29 mouse cellular contexts compared by ENCODE assay signal in the genomic region with DNA sequence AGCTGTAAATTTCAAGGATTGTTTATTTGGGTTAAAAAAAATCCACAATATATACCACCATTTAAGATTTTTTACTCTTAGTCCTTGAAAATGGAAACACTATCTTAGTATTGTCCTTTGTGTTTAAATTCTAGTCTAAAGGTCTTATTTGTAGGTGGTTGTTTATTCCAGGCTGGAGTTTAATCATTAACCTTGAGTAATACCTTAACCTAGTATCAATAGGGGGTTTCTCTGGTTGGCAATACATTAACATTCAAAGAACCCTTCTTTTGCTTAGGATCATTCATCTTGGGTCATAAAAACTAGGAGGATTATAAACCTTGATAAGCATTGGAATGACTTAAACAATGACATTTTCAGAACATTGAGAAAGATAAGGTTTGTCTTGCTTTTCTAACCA. TPM values are rescaled to one million over a fixed set of nuclear protein-coding genes. Genes with fewer than 3 reads are reported as not detected.
DNase-seq lines count a peak whose midpoint lies in the region; ATAC-seq and TF ChIP-seq lines count a peak whose summit lies in the region.
"Had no signal": no experiment of that assay in that cellular context is flagged by ENCODE, and none has a peak within 500 bp of the region (broad histone marks: within the 10 kb centered on the region; RNA-seq: fewer than 3 reads in every experiment).

No protein-coding gene starts in this region.

- no peak for TF ChIP-seq POLR2A in kidney, adult 2 months (IDR thresholded peaks at IDR 0.05; ENCODE audit: low read depth, low read length)
- TF ChIP-seq POLR2A in liver, adult 2 months (IDR thresholded peaks at IDR 0.05; ENCODE audit: extremely low read depth, insufficient read depth, low read length) = no peak

- no peak overlapping the region for H3K9ac ChIP-seq in liver, adult 2 months (ENCODE audit: low read depth, low read length)
- no peak overlapping the region for H3K9ac ChIP-seq in liver, embryonic 12.5 days
- no peak overlapping the region for H3K9ac ChIP-seq in liver, postnatal 0 days (replicated peaks)
- H3K9ac ChIP-seq in intestine, postnatal 0 days (ENCODE audit: low read depth, low read length) = no peak overlapping the region
- H3K9ac ChIP-seq: embryonic facial prominence, embryonic 13.5 days; embryonic facial prominence, embryonic 15.5 days; forebrain, embryonic 12.5 days had no signal

- no peak for TF ChIP-seq CTCF in kidney, adult 2 months (conservative IDR thresholded peaks at IDR 0.05; ENCODE audit: insufficient read depth, insufficient read length, low read depth, low read length)
- no peak for TF ChIP-seq CTCF in liver, adult 2 months (IDR thresholded peaks at IDR 0.05; ENCODE audit: low read depth, low read length)
- no peak for TF ChIP-seq CTCF in liver, postnatal 0 days (IDR thresholded peaks at IDR 0.05; ENCODE audit: low read depth)
- TF ChIP-seq CTCF in intestine, postnatal 0 days (IDR thresholded peaks at IDR 0.05; ENCODE audit: low read depth) = no peak

- no peaks in the 10 kb centered on the region for H3K4me1 ChIP-seq in kidney, adult 2 months (ENCODE audit: control insufficient read depth, insufficient read depth, low read length)
- H3K4me1 ChIP-seq in liver, adult 2 months (ENCODE audit: control insufficient read depth, insufficient read depth, low read length) = peaks cover 2% of the 10 kb centered on the region
- no peaks in the 10 kb centered on the region for H3K4me1 ChIP-seq in liver, embryonic 12.5 days
- no peaks in the 10 kb centered on the region for H3K4me1 ChIP-seq in liver, postnatal 0 days (ENCODE audit: insufficient read depth)
- H3K4me1 ChIP-seq in intestine, postnatal 0 days (replicated peaks; ENCODE audit: control insufficient read depth, insufficient read depth, low read length) = no peaks in the 10 kb centered on the region
- H3K4me1 ChIP-seq: embryonic facial prominence, embryonic 13.5 days; embryonic facial prominence, embryonic 15.5 days; forebrain, embryonic 10.5 days; forebrain, embryonic 12.5 days had no signal

- no peaks in the 10 kb centered on the region for H3K9me3 ChIP-seq in liver, embryonic 12.5 days (replicated peaks)
- no peaks in the 10 kb centered on the region for H3K9me3 ChIP-seq in liver, postnatal 0 days (ENCODE audit: low read length)
- no peaks in the 10 kb centered on the region for H3K9me3 ChIP-seq in intestine, postnatal 0 days (ENCODE audit: control insufficient read depth)
- H3K9me3 ChIP-seq: embryonic facial prominence, embryonic 13.5 days; embryonic facial prominence, embryonic 15.5 days; forebrain, embryonic 10.5 days; forebrain, embryonic 12.5 days; G1E had no signal

- H3K27ac ChIP-seq in kidney, adult 2 months (ENCODE audit: insufficient read depth, low read depth, low read length) = no peak overlapping the region
- H3K27ac ChIP-seq in liver, adult 2 months (replicated peaks; ENCODE audit: insufficient read depth, low read depth, low read length) = no peak overlapping the region
- H3K27ac ChIP-seq in liver, embryonic 12.5 days = no peak overlapping the region
- H3K27ac ChIP-seq in liver, postnatal 0 days (ENCODE audit: low read depth) = peak overlapping the region; percentile 60
- H3K27ac ChIP-seq in intestine, postnatal 0 days (ENCODE audit: low read depth, low read length) = no peak overlapping the region
- H3K27ac ChIP-seq: embryonic facial prominence, embryonic 13.5 days; embryonic facial prominence, embryonic 15.5 days; forebrain, embryonic 10.5 days; forebrain, embryonic 12.5 days had no signal

- no peaks in the 10 kb centered on the region for H3K36me3 ChIP-seq in kidney, adult 2 months (ENCODE audit: control insufficient read depth, insufficient read depth, low read length)
- H3K36me3 ChIP-seq in liver, adult 2 months (ENCODE audit: control insufficient read depth, insufficient read depth, low read length) = no peaks in the 10 kb centered on the region
- no peaks in the 10 kb centered on the region for H3K36me3 ChIP-seq in liver, embryonic 12.5 days
- no peaks in the 10 kb centered on the region for H3K36me3 ChIP-seq in liver, postnatal 0 days (replicated peaks; ENCODE audit: insufficient read depth, low read length)
- no peaks in the 10 kb centered on the region for H3K36me3 ChIP-seq in intestine, postnatal 0 days (ENCODE audit: control insufficient read depth, insufficient read depth)
- H3K36me3 ChIP-seq: embryonic facial prominence, embryonic 13.5 days; embryonic facial prominence, embryonic 15.5 days; forebrain, embryonic 10.5 days; forebrain, embryonic 12.5 days had no signal

- no peaks in the 10 kb centered on the region for H3K27me3 ChIP-seq in kidney, adult 2 months (replicated peaks; ENCODE audit: control insufficient read depth, insufficient read depth, low read length)
- no peaks in the 10 kb centered on the region for H3K27me3 ChIP-seq in liver, adult 2 months (ENCODE audit: control insufficient read depth, insufficient read depth, low read length)
- no peaks in the 10 kb centered on the region for H3K27me3 ChIP-seq in liver, embryonic 12.5 days (replicated peaks)
- no peaks in the 10 kb centered on the region for H3K27me3 ChIP-seq in liver, postnatal 0 days (ENCODE audit: insufficient read depth, low read length)
- H3K27me3 ChIP-seq in intestine, postnatal 0 days (replicated peaks; ENCODE audit: control insufficient read depth, insufficient read depth, low read length) = no peaks in the 10 kb centered on the region
- H3K27me3 ChIP-seq: CH12.LX; embryonic facial prominence, embryonic 15.5 days had no signal

- no peak overlapping the region for H3K4me3 ChIP-seq in kidney, adult 2 months (ENCODE audit: insufficient read depth, low read depth, low read length)
- H3K4me3 ChIP-seq in liver, adult 2 months (ENCODE audit: insufficient read depth, low read depth, low read length) = no peak overlapping the region
- H3K4me3 ChIP-seq in liver, embryonic 12.5 days = no peak overlapping the region
- no peak overlapping the region for H3K4me3 ChIP-seq in liver, postnatal 0 days (ENCODE audit: low read depth, low read length)
- H3K4me3 ChIP-seq in intestine, postnatal 0 days (ENCODE audit: low read depth, low read length) = no peak overlapping the region
- H3K4me3 ChIP-seq: embryonic facial prominence, embryonic 13.5 days; embryonic facial prominence, embryonic 15.5 days; erythroblast, embryonic 14.5 days; forebrain, embryonic 10.5 days; forebrain, embryonic 12.5 days had no signal

- ATAC-seq in liver, embryonic 12.5 days = no peak
- ATAC-seq in liver, postnatal 0 days = peak; percentile 55; the same call in 1 of the 2 replicates
- peak; percentile 36; the same call in 1 of the 2 replicates for ATAC-seq in intestine, postnatal 0 days
- ATAC-seq: activated CD4-positive, CD25-positive, alpha-beta regulatory T cell, adult 4 months; CD4-positive, CD25-positive, alpha-beta regulatory T cell, adult 4 months; forebrain, embryonic 14.5 days; Patski had no signal

- no peak for TF ChIP-seq EP300 in liver, postnatal 0 days (IDR thresholded peaks at IDR 0.05; ENCODE audit: low read depth)

- peak; percentile 5 for DNase-seq in kidney, adult 2 months
- DNase-seq in kidney, postnatal 4 days = no peak
- DNase-seq in liver, adult 2 months (ENCODE audit: extremely low read depth, low read depth, low spot score) = peak; percentile 77
- no peak for DNase-seq in liver, postnatal 0 days
- no peak for DNase-seq in liver
- no peak for DNase-seq in cerebellum, adult 11 months
- DNase-seq: adrenal gland, adult 8-10 months; adrenal gland, postnatal 14 days; adrenal gland, postnatal 36 days; B cell, adult 2 months; cerebellum, adult 18-20 months; cerebellum, adult 8-10 months; cerebellum, adult 9-11 months; cerebellum, postnatal 14 days; cerebellum, postnatal 36 days; embryo, embryonic 11 days had no signal

- no peak overlapping the region for H3K4me2 ChIP-seq in liver, embryonic 12.5 days
- H3K4me2 ChIP-seq in liver, postnatal 0 days (ENCODE audit: low read depth, low read length) = no peak overlapping the region
- H3K4me2 ChIP-seq in intestine, postnatal 0 days (replicated peaks; ENCODE audit: low read depth) = no peak overlapping the region
- H3K4me2 ChIP-seq: embryonic facial prominence, embryonic 13.5 days; embryonic facial prominence, embryonic 15.5 days; forebrain, embryonic 12.5 days had no signal

- H3K79me2 ChIP-seq in liver, adult 2 months (ENCODE audit: control insufficient read depth, insufficient read depth, low read length) = peaks cover 2% of the 10 kb centered on the region; the same call in 1 of the 2 replicates

RNA-seq across cellular contexts. Expression of gene Tbc1d8b, which starts 44.4 kb away (rescaled TPM):
- 1.8 and 2.5 TPM in 2 replicates for polyA plus RNA-seq in kidney, adult 2 months (2012; rRNA removed)
- total RNA-seq in liver, adult 2 months (2014; rRNA removed) = 15.0 and 16.1 TPM in 2 replicates
- 1.2 and 1.6 TPM in 2 replicates for polyA plus RNA-seq in liver, adult 2 months (2012; rRNA removed)
- polyA plus RNA-seq in liver, embryonic 12.5 days (2016; fragmentation: Nextera tagmentation; extraction: Ambion mirVana) = 0.91 TPM in 2 replicates
- polyA plus RNA-seq in liver, postnatal 0 days (2015; fragmentation: Nextera tagmentation; extraction: Ambion mirVana) = 0.81 and 0.93 TPM in 2 replicates
- 2.9 TPM in 2 replicates for polyA plus RNA-seq in intestine, postnatal 0 days (2015; fragmentation: Nextera tagmentation; extraction: Ambion mirVana)
- polyA plus RNA-seq: erythroblast, embryonic 14.5 days had no signal

Comparison
In these comparisons a context has a peak if more than half of its experiments do, and no peak if none do; other contexts are left out.
1. DNase-seq: peak in kidney, adult 2 months (single experiment) and liver, adult 2 months (single experiment); none in kidney, postnatal 4 days (0 of 2), liver, postnatal 0 days (single experiment), liver (single experiment) and cerebellum, adult 11 months (single experiment).